Mouse (Mus musculus) hindbrain, embryonic 14.5 days (tissue): ENCODE results near the gene Cyp26b1. TPM values are rescaled to one million over a fixed set of nuclear protein-coding genes. Genes with fewer than 3 reads are reported as not detected.
A peak's percentile ranks its signal among the peaks of the same experiment; 100 is the strongest.

Experiments
- ATAC-seq: fragments of 200-750 bp; cut with Nextera tagmentation; 2 replicates; pipeline ENCODE4 v1.8.0; 2017; ENCODE audit warnings: moderate number of reproducible peaks, mild to moderate bottlenecking, moderate TSS enrichment, moderate library complexity; ENCODE audit not compliant: low FRiP score
- DNase-seq: peaks from one replicate; pipeline ENCODE4 v3.0.0-alpha.2; 2015; ENCODE audit warnings: low spot score
- H3K27ac ChIP-seq: fragments of 300-500 bp; sonication (generic); 2 replicates; pipeline ENCODE4 v1.5.1; 2014; ENCODE audit warnings: mild to moderate bottlenecking, moderate library complexity
- H3K27me3 ChIP-seq: fragments of 300-500 bp; sonication (generic); 2 replicates; pipeline ENCODE4 v1.6.1; 2014; ENCODE audit warnings: mild to moderate bottlenecking, low read length, mixed read lengths; ENCODE audit not compliant: control insufficient read depth, insufficient read depth
- H3K36me3 ChIP-seq: fragments of 300-500 bp; sonication (generic); replicated peaks from 2 replicates; pipeline ENCODE4 v1.6.1; 2014; ENCODE audit not compliant: control insufficient read depth, insufficient read depth
- H3K4me1 ChIP-seq: fragments of 300-500 bp; sonication (generic); replicated peaks from 2 replicates; pipeline ENCODE4 v1.6.1; 2014; ENCODE audit warnings: antibody characterized with exemption, low read length, mixed read lengths; ENCODE audit not compliant: control insufficient read depth, insufficient read depth
- H3K4me2 ChIP-seq: fragments of 300-500 bp; sonication (generic); replicated peaks from 2 replicates; pipeline ENCODE4 v1.6.1; 2014; ENCODE audit warnings: mild to moderate bottlenecking, moderate library complexity
- H3K4me3 ChIP-seq: fragments of 300-500 bp; sonication (generic); replicated peaks from 2 replicates; pipeline ENCODE4 v1.5.1; 2014; ENCODE audit warnings: mild to moderate bottlenecking, low read length
- H3K9ac ChIP-seq: fragments of 300-500 bp; sonication (generic); 2 replicates; pipeline ENCODE4 v1.6.1; 2014
- H3K9me3 ChIP-seq: fragments of 300-500 bp; sonication (generic); 2 replicates; pipeline ENCODE4 v1.6.1; 2016; ENCODE audit warnings: low read length; ENCODE audit not compliant: control insufficient read depth
- WGBS: fragments of 180-500 bp; shearing (Covaris S2); extraction: QIAGEN DNeasy Blood & Tissue Kit; methylation state at CpG from one replicate; pipeline ENCODE4 v1.1.7; 2014; 5-methylcytosine and 5-hydroxymethylcytosine counted together
- polyA plus RNA-seq: library from polyadenylated mRNA; unstranded; fragments of >200 nt; fragmentation: Nextera tagmentation; extraction: Ambion mirVana; gene quantifications from 2 replicates; pipeline ENCODE4 v1.2.1, GENCODE M21; 2014

Gene Cyp26b1
- polyA plus RNA-seq, 1 experiment from 2014 or later = 22.5 TPM

DNA sequence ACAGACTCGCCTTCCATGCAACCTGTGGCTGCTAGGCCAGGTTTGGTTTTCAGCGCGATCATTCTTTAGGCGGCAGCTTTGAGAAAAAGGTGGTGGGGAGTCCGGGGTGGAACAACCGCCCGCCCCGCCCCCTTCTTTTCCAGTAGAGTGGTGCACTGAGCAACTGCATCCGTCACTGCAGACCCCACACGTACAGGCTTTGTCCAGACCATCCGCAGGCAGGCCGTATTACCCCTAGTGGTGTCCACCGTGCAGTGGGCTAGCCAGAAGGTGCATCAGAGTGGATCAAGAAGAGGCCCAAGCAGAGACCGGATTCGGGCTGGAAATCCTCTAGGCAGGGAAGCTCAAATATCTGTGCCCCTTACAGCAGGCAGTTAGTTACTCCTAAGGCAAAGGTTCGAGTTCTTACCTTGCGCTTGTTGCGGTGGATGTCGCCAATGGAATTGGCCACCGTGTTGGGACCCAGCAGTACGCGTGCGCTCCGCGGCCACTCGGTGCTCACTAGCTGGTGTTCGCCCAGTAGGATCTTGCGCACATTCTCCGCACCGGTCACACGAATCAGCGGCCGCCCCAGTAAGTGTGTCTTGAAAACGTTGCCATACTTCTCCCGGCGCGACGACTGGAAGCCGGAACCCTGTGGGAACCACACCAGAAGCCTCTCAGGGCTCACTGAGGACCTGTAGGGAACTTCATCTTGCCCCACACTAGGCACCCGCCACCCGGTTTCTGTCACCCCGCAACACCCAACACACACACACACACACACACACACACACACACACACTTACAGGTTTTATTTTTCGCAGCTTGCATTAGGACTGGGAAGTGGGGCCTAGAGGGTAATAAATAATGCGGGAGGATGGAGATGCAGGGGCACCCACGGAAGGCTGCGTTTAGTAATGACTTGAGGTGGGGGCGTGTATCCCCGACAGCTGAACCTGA is 9.6 kb downstream of the Cyp26b1 start:
- DNase-seq (no peak), ATAC-seq (no peak)
- Histone ChIP-seq H3K4me3 (peak overlapping the region; percentile 45), H3K4me1 (peaks cover 50% of the 10 kb centered on the region), H3K27me3 (peaks cover 97% of the 10 kb centered on the region), H3K9ac (peak overlapping the region; percentile 59), H3K9me3 (no peaks in the 10 kb centered on the region), H3K27ac (peak overlapping the region; percentile 75; the same call in 1 of the 2 replicates), H3K36me3 (no peaks in the 10 kb centered on the region), H3K4me2 (peak overlapping the region; percentile 85)
- 1% methylated on average over 48 of the region's 48 CpGs for WGBS

DNA sequence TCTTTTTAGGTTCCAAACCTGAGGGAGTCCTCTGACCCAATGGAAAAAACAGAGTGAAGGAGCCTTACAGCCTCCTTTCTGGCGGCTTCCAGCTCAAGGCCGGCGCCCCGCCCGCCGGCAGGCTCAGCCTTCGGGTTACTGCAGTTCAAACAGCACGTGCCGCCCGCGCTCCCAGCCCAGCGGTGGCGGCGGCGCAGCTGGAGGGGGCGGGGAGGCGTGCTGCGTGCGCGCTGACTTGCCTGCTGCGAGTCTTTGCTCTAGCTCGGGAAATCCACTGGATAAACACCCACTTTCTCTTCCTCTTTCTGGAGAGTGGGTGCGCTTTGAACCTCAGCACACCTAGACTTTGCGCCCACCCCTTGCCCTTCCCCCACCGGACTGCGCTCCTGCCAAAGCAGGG is 10.3 kb downstream of the Cyp26b1 start:
- WGBS = under 1% methylated on average over 26 of the region's 26 CpGs
- Histone ChIP-seq H3K27ac (peak overlapping the region; percentile 32; the same call in 1 of the 2 replicates), H3K4me3 (peak overlapping the region; percentile 45), H3K4me2 (peak overlapping the region; percentile 85), H3K4me1 (peaks cover 47% of the 10 kb centered on the region), H3K9ac (peak overlapping the region; percentile 59), H3K36me3 (no peaks in the 10 kb centered on the region), H3K9me3 (no peaks in the 10 kb centered on the region), H3K27me3 (peaks cover 97% of the 10 kb centered on the region)
- ATAC-seq = peak; percentile 35; the same call in 1 of the 2 replicates
- DNase-seq = peak; percentile 65

DNA sequence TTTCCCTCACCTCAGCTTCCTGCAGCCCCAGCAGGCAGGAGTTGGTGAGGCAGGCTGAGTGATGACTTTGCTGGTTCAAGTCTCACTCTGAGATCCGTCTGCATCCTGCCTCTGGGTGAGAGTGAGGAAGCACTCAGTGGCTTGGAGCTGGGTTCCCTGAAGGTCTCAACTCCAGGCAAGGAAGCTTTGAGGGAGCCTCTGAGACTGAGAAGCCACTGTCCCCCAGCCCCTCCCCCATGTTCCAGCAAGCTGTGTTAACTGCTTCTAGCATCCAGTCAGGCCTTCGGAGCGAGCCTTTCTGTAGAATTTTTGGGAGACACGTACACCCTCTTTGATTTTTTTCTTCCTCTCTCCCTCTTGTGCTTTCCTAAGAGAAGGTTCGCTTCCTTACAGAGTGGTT is 10.9 kb downstream of the Cyp26b1 start:
- H3K27ac ChIP-seq = no peak overlapping the region
- peak overlapping the region; percentile 59 for H3K9ac ChIP-seq
- ATAC-seq (no peak), DNase-seq (no peak)
- peaks cover 41% of the 10 kb centered on the region for H3K4me1 ChIP-seq
- peaks cover 97% of the 10 kb centered on the region for H3K27me3 ChIP-seq
- no peaks in the 10 kb centered on the region for H3K9me3 ChIP-seq
- 19% methylated on average over 5 of the region's 5 CpGs for WGBS
- no peaks in the 10 kb centered on the region for H3K36me3 ChIP-seq
- peak overlapping the region; percentile 85 for H3K4me2 ChIP-seq
- H3K4me3 ChIP-seq = peak overlapping the region; percentile 45

DNA sequence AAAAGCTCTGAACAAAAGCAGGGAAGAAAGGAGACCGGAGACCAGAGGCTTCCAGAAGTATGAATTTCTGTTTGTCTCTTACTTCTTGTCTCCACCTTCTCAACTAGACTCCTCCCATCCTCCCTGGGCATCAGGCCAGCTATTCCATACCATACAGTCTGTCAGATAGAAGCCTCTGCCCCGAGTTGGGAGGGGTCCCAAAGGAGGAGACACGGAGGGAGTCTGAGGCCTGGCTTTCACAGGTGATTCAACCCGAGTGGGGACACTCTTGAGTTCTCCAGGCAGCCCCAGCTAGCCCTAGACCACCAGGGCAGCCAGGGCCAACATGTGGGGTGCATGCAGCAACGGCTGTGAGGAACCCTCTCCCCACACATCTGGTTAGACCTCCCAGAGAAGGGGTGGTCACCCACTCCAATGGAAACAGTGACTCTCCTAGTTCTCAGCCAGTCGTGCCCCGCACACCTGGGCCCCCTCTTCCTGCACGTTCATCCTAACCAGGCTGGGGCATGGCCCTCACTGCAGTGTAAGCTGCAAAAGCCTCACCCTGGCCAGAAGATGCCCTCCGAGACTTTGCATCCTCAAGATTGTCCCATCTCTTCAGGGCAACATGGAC is 11.8 kb downstream of the Cyp26b1 start:
- H3K4me2 ChIP-seq = peak overlapping the region; percentile 85

DNA sequence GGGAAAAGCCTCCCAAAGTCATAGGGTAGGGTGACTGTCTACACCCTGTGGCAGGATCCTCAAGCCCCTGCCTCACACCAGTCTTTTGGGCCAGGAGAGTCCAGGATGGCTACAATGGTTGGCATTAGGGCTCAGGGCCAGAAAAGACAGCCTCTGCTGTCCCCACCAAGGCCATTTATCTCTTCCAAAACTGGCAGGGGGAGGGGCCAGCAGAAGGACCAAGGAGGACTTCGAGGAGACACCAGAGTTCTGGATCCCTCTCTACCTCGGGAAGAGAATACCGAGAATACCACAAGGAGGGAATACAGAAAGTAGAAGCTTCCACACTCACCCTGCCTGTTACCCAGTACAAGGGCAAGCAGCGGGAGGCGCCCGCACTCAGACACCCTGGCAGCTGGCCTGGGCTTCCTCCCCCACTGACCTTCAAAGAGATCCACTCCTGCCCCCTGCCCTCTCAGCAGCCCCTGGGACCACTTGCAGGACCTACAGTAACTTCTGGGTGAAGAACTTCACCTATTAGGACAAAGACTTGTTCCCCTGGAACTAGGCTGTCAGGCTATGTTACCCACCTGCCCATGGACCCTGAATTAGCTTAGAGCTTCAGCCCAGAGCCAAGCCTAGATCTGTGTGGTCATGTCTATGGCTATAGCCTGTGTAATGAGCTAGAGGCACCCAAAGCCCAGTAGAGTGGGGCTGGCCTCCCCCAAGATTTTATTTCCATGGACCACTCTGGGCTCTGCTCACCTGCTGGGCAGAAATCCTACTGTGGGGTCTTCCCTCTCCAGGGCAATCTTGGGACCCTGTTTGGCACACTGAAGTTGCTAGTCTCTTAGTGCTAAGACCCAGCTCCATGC is 12.5 kb downstream of the Cyp26b1 start:
- Histone ChIP-seq H3K9ac (no peak overlapping the region), H3K27ac (no peak overlapping the region), H3K36me3 (no peaks in the 10 kb centered on the region), H3K9me3 (no peaks in the 10 kb centered on the region), H3K27me3 (peaks cover 81% of the 10 kb centered on the region), H3K4me2 (0 out of 2 replicates have a peak overlapping the region, but pooled peaks have one; percentile 10), H3K4me1 (peaks cover 29% of the 10 kb centered on the region), H3K4me3 (no peak overlapping the region)
- DNase-seq (no peak), ATAC-seq (no peak)
- 45% methylated on average over 6 of the region's 6 CpGs for WGBS

More for the DNA sequence above, 11.8 kb downstream of the Cyp26b1 start:
- DNase-seq (no peak), ATAC-seq (no peak)
- no peak overlapping the region for H3K4me3 ChIP-seq
- H3K27ac ChIP-seq = no peak overlapping the region
- no peaks in the 10 kb centered on the region for H3K9me3 ChIP-seq
- no peaks in the 10 kb centered on the region for H3K36me3 ChIP-seq
- H3K9ac ChIP-seq = no peak overlapping the region; the same call in 1 of the 2 replicates
- peaks cover 88% of the 10 kb centered on the region for H3K27me3 ChIP-seq
- peaks cover 33% of the 10 kb centered on the region for H3K4me1 ChIP-seq
- 50% methylated on average over 9 of the region's 9 CpGs for WGBS

DNA sequence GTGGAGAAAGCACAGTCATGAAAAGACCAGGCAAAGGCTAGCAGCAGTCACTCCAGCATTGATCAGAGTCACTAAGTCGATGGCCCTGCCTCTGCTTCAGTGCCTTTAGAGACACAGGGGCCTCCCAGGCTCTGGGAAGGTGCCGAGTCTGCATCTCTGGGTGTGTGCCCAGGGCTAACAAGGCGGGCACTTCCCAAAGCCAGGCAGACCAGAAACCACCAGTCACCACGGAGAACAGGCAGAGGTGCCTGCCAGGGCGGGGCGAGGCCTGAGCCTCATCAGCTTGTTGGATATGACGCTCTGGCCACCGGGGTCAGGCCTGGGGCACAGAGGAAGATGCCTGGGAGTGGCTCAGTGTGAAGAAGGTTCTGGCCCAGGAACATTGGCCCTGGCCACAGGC is 14.2 kb downstream of the Cyp26b1 start:
- Histone ChIP-seq H3K27me3 (peaks cover 65% of the 10 kb centered on the region), H3K9ac (no peak overlapping the region), H3K4me1 (peaks cover 13% of the 10 kb centered on the region), H3K36me3 (no peaks in the 10 kb centered on the region), H3K4me2 (no peak overlapping the region), H3K27ac (no peak overlapping the region), H3K4me3 (no peak overlapping the region), H3K9me3 (no peaks in the 10 kb centered on the region)
- DNase-seq = no peak
- no peak for ATAC-seq
- WGBS = 68% methylated on average over 8 of the region's 8 CpGs

DNA sequence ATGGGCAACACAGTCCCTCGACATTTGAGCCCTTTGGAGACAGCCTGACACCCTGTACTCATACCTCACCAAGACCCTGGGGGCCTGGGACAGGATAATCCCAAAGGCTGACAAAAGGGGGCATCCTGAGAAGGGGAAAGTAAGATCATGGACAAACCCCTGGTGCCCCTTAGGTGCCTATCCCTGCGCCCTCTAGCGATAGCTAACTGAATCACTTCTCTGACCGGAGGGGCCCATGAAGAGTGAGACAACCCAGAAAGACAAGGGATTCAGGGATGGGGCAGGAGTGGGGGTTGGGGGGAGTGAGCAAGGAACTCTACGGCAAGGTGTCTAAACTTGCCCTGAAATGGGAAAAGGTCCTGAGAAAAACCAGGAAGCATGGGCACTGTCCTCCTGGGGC is 14.8 kb downstream of the Cyp26b1 start:
- H3K4me3 ChIP-seq = no peak overlapping the region
- ATAC-seq = no peak

DNA sequence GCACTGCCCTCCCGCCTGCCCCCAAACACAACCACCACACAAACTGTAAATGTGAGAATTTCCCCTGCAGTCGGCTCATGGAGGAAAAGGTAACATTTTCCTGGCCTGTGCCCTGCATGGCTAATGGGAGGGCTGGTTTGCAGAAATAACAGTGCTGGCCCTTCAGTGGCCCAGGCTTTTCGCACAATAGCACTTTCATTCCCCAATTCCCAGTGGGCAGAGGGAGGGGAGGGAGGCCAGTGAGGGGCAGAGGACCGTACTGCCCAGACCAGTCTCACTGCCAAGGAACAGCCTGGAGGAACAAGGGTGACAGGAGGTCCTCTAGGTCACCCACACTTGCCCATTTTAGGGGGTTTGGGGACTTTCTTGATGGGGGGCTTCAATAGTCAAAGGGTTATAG is 15.8 kb downstream of the Cyp26b1 start:
- ATAC-seq = no peak
- H3K27ac ChIP-seq = no peak overlapping the region
- 50% methylated on average over 4 of the region's 4 CpGs for WGBS
- no peaks in the 10 kb centered on the region for H3K9me3 ChIP-seq
- no peaks in the 10 kb centered on the region for H3K36me3 ChIP-seq
- H3K9ac ChIP-seq = no peak overlapping the region
- H3K4me1 ChIP-seq = no peaks in the 10 kb centered on the region; the same call in 1 of the 2 replicates
- no peak overlapping the region for H3K4me2 ChIP-seq
- peaks cover 49% of the 10 kb centered on the region for H3K27me3 ChIP-seq
- no peak overlapping the region for H3K4me3 ChIP-seq
- no peak for DNase-seq

More for the DNA sequence above, 14.8 kb downstream of the Cyp26b1 start:
- no peak overlapping the region for H3K9ac ChIP-seq
- H3K27ac ChIP-seq = no peak overlapping the region
- WGBS = 17% methylated on average over 5 of the region's 5 CpGs
- no peak for DNase-seq
- peaks cover 10% of the 10 kb centered on the region for H3K4me1 ChIP-seq
- peaks cover 59% of the 10 kb centered on the region for H3K27me3 ChIP-seq
- H3K4me2 ChIP-seq = no peak overlapping the region
- no peaks in the 10 kb centered on the region for H3K9me3 ChIP-seq
- no peaks in the 10 kb centered on the region for H3K36me3 ChIP-seq
